Mouse (Mus musculus) kidney, embryonic 14.5 days (tissue): ENCODE results near the gene Trpc4. TPM values are rescaled to one million over a fixed set of nuclear protein-coding genes. Genes with fewer than 3 reads are reported as not detected.

Source experiments
- ATAC-seq: fragments of 200-750 bp; cut with Nextera tagmentation; 2 replicates; pipeline ENCODE4 v1.8.0; 2017; ENCODE audit warnings: moderate number of reproducible peaks, mild to moderate bottlenecking, moderate TSS enrichment, moderate library complexity; ENCODE audit not compliant: low FRiP score, low TSS enrichment
- H3K27ac ChIP-seq: fragments of 300-500 bp; sonication (generic); 2 replicates; pipeline ENCODE4 v1.5.1; 2014; ENCODE audit warnings: low read depth, mild to moderate bottlenecking, low read length, moderate library complexity, mixed read lengths
- H3K27me3 ChIP-seq: fragments of 300-500 bp; sonication (generic); 2 replicates; pipeline ENCODE4 v1.6.1; 2014; ENCODE audit warnings: mild to moderate bottlenecking, low read length; ENCODE audit not compliant: control insufficient read depth, insufficient read depth
- H3K36me3 ChIP-seq: fragments of 300-500 bp; sonication (generic); 2 replicates; pipeline ENCODE4 v1.6.1; 2014; ENCODE audit warnings: low read length, mixed read lengths; ENCODE audit not compliant: control insufficient read depth, insufficient read depth
- H3K4me1 ChIP-seq: fragments of 300-500 bp; sonication (generic); 2 replicates; pipeline ENCODE4 v1.6.1; 2014; ENCODE audit warnings: low read length, mixed read lengths; ENCODE audit not compliant: control insufficient read depth, insufficient read depth
- H3K4me2 ChIP-seq: fragments of 300-500 bp; sonication (generic); replicated peaks from 2 replicates; pipeline ENCODE4 v1.6.1; 2014; ENCODE audit warnings: low read depth, mild to moderate bottlenecking, low read length
- H3K4me3 ChIP-seq: fragments of 300-500 bp; sonication (generic); 2 replicates; pipeline ENCODE4 v1.5.1; 2014; ENCODE audit warnings: mild to moderate bottlenecking, low read length
- H3K9ac ChIP-seq: fragments of 300-500 bp; sonication (generic); 2 replicates; pipeline ENCODE4 v1.6.1; 2014; ENCODE audit warnings: low read depth, mild to moderate bottlenecking, low read length, moderate library complexity
- H3K9me3 ChIP-seq: fragments of 300-500 bp; sonication (generic); 2 replicates; pipeline ENCODE4 v1.6.1; 2016; ENCODE audit warnings: low read length; ENCODE audit not compliant: control insufficient read depth
- WGBS: fragments of 180-500 bp; shearing (Covaris S2); extraction: QIAGEN DNeasy Blood & Tissue Kit; methylation state at CpG from one replicate; pipeline ENCODE4 v1.1.7; 2014; 5-methylcytosine and 5-hydroxymethylcytosine counted together
- polyA plus RNA-seq: library from polyadenylated mRNA; unstranded; fragments of >200 nt; fragmentation: Nextera tagmentation; extraction: Ambion mirVana; gene quantifications from 2 replicates; pipeline ENCODE4 v1.2.1, GENCODE M21; 2014

Trpc4 gene
- polyA plus RNA-seq, 1 experiment from 2014 or later: 0.88 TPM

DNA sequence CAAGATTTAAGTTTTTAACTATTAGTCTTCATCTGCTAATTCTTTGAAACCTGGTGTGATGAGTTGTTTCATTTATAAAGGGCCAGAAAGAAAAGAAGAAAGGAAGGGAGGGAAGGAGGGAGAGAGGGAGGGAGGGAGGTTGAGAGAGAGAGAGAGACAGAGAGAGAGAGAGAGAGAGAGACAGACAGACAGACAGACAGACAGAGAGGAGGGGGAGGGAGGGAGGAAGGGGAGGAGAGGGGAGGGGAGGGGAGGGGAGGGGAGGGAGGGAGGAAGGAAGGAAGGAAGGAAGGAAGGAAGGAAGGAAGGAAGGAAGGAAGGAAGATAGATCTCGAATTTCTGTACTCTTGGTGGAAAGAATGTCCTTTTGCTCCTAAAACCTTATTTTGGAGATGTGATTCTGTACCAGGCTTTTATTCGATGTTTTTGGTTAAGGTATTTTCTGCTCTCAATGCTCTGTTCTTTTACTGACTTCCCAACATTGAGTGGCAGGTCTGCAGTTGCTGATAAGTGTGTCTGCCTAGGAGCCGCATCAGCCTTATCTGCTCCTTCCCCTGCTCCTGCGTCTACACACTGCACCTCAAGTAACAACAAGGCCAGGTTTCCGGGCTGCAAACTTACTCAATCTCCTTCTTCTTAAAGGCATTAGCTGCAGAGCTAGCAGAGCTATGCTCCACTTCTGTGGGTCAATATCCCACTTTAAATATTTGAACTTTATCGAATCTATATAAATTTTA, 35.3 kb downstream of the Trpc4 start:
- H3K27ac ChIP-seq: no peak overlapping the region
- no peak overlapping the region for H3K4me3 ChIP-seq
- no peak overlapping the region for H3K4me2 ChIP-seq
- H3K9me3 ChIP-seq: no peaks in the 10 kb centered on the region
- no peak overlapping the region for H3K9ac ChIP-seq
- no peaks in the 10 kb centered on the region for H3K27me3 ChIP-seq
- WGBS: 80% methylated on average over 6 of the region's 6 CpGs
- ATAC-seq: no peak
- no peaks in the 10 kb centered on the region for H3K36me3 ChIP-seq
- no peaks in the 10 kb centered on the region for H3K4me1 ChIP-seq

DNA sequence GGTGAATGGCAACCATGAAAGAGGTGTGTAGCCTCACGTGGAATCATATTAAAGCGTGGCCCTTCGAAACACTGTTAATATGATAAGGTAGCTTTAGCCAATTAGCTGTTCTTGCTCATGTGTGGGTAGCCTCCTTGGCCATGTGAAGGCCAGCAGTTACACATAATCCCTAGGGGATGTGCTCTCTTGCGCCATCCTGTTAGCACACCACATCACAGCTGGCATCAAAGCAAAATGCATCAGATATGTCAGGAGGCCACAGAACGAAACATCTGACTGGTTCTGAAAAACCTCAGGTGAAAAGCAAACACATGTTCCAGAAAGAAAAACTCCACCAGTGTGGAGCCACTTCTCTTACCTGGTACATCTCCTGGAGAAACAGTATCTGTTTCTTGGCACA, 45.4 kb downstream of the Trpc4 start:
- H3K9me3 ChIP-seq: no peaks in the 10 kb centered on the region
- no peaks in the 10 kb centered on the region for H3K36me3 ChIP-seq
- no peak overlapping the region for H3K4me2 ChIP-seq
- H3K27me3 ChIP-seq: no peaks in the 10 kb centered on the region
- no peak overlapping the region for H3K9ac ChIP-seq
- no peaks in the 10 kb centered on the region for H3K4me1 ChIP-seq
- H3K4me3 ChIP-seq: no peak overlapping the region
- no peak for ATAC-seq
- WGBS: 91% methylated on average over 5 of the region's 5 CpGs
- H3K27ac ChIP-seq: no peak overlapping the region

DNA sequence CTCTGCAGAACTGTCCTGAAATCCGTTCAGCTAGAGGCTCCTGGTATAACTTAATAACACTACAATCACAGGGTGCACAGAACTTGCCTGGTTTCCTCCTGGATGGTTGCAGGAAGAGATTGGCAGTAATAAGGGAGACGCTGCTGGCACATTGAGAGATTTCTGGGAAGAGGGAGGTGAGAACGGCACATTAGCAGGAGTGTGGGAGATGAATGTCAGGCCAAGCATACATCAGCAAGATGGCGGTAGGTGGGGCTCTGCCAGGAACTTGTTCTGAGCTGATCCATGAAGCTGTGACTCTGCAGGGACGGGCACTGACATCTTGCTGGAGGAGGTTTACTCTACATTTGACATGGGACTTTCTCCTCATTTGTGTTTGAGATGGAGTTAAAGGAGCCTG, 48.6 kb downstream of the Trpc4 start:
- ATAC-seq: no peak
- WGBS: 61% methylated on average over 5 of the region's 5 CpGs
- no peaks in the 10 kb centered on the region for H3K9me3 ChIP-seq
- H3K4me3 ChIP-seq: no peak overlapping the region
- H3K4me1 ChIP-seq: no peaks in the 10 kb centered on the region
- no peak overlapping the region for H3K9ac ChIP-seq
- no peak overlapping the region for H3K27ac ChIP-seq
- no peaks in the 10 kb centered on the region for H3K36me3 ChIP-seq
- no peak overlapping the region for H3K4me2 ChIP-seq
- H3K27me3 ChIP-seq: no peaks in the 10 kb centered on the region

DNA sequence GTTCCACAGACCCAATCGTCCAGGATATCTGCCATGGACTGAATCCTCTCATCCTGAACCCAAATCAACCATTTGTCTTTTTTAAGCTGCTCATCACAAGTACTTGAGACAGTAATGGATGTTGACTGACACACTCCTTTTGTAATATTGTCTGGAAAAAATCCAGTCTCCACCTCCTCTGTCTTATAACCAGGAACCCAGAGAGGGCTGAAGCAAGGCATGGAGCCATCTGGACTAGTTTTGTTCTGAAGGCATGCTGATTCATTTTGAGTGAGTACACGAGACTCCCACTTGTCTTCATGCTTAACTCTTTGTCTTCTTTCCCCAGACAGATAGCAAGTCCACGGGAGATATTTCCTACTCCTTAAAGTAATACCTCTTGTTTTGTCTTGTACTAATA, 54.3 kb downstream of the Trpc4 start:
- H3K36me3 ChIP-seq: no peaks in the 10 kb centered on the region
- no peak overlapping the region for H3K27ac ChIP-seq
- no peak for ATAC-seq
- no peak overlapping the region for H3K9ac ChIP-seq
- no peak overlapping the region for H3K4me2 ChIP-seq
- no peaks in the 10 kb centered on the region for H3K4me1 ChIP-seq
- no peaks in the 10 kb centered on the region for H3K27me3 ChIP-seq
- H3K9me3 ChIP-seq: no peaks in the 10 kb centered on the region
- H3K4me3 ChIP-seq: no peak overlapping the region
- WGBS: 70% methylated on average over 3 of the region's 3 CpGs

DNA sequence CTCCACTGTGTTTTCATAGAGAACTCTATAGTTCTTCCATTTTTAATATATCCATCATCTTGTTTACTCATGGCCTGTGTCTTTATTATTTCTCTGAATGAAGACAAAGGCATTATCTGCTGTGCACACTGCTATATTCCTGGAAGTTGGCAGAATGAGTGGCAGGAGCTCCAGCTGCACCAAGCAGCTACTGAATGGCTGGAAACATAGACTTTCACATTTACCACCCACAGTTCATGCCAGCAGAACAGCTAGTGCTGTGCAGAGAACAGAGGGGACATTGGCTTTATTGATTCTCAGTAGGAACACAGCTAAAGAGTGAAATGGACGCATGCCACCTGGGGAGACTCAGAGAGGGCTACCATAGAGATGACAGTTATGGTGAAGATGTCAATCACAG, 55.6 kb downstream of the Trpc4 start:
- ATAC-seq: no peak

DNA sequence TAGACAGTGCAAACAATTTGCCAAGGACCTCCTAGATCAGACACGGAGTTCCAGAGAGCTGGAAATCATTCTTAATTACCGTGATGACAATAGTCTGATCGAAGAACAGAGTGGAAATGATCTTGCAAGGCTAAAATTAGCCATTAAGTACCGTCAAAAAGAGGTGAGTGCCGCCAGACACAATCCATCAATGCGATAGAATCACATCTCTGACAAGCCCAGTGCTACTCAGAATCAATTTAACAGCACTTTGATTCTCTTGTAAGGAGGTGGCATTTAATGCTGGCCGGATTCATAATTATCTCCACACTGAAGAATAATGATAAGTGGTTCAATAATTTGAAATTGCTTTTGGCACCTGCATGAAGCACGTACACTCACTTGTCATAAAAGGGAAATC, 66.7 kb downstream of the Trpc4 start:
- ATAC-seq: no peak
- H3K4me1 ChIP-seq: no peaks in the 10 kb centered on the region
- H3K36me3 ChIP-seq: no peaks in the 10 kb centered on the region
- H3K9ac ChIP-seq: no peak overlapping the region
- no peaks in the 10 kb centered on the region for H3K9me3 ChIP-seq
- no peaks in the 10 kb centered on the region for H3K27me3 ChIP-seq
- no peak overlapping the region for H3K27ac ChIP-seq
- no peak overlapping the region for H3K4me2 ChIP-seq
- no peak overlapping the region for H3K4me3 ChIP-seq
- WGBS: 84% methylated on average over 8 of the region's 8 CpGs

More for the DNA sequence above, 55.6 kb downstream of the Trpc4 start:
- H3K27me3 ChIP-seq: no peaks in the 10 kb centered on the region
- WGBS: 91% methylated on average over 1 of the region's 1 CpGs
- no peaks in the 10 kb centered on the region for H3K36me3 ChIP-seq
- no peak overlapping the region for H3K27ac ChIP-seq
- no peak overlapping the region for H3K4me3 ChIP-seq
- no peaks in the 10 kb centered on the region for H3K9me3 ChIP-seq
- H3K4me1 ChIP-seq: no peaks in the 10 kb centered on the region
- no peak overlapping the region for H3K9ac ChIP-seq
- H3K4me2 ChIP-seq: no peak overlapping the region

DNA sequence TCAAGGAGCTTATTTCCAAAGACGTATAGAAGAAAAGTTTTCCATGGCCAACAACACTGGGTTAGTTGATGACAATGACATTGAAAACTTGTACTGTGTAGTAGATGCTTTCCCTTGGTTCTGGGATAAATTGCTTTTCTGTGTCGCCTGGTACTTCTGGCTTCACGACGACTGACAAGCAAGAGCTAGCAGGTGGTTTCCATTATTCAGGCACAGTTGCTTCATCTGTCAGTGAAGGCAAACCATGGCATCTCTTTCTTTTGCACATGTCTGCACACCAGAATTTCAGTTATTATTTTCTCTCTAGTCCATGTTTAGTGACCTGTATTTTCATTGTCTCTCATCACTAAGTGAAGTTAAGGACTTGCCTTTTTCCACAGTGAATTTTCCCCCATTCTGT, 72.6 kb downstream of the Trpc4 start:
- WGBS: 55% methylated on average over 4 of the region's 4 CpGs
- no peak for ATAC-seq

DNA sequence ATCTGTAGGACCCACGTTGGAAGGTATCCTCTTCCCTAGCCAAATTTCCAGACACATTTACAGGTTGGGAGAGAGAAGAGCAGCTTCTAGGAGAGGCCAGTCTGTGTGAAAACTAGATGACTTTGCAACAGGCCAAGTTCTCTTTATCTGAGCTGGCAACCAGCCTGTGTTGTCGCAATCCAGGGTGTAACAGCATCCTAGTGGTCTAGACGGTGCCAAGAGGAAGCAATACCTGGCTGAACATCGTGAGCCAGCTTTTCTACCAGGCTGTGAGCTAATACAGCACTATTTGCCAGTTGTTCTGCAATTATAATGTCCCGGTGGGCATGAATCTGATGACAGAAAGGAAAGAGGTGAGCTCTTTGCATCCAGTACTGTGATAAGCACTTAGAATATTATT, 83.1 kb downstream of the Trpc4 start:
- Histone ChIP-seq H3K36me3 (no peaks in the 10 kb centered on the region), H3K4me3 (no peak overlapping the region), H3K4me1 (no peaks in the 10 kb centered on the region), H3K4me2 (no peak overlapping the region), H3K9me3 (no peaks in the 10 kb centered on the region), H3K27me3 (no peaks in the 10 kb centered on the region), H3K9ac (no peak overlapping the region), H3K27ac (no peak overlapping the region)
- WGBS: 78% methylated on average over 5 of the region's 5 CpGs
- ATAC-seq: no peak

More for the DNA sequence above, 72.6 kb downstream of the Trpc4 start:
- no peak overlapping the region for H3K4me3 ChIP-seq
- H3K4me2 ChIP-seq: no peak overlapping the region
- no peaks in the 10 kb centered on the region for H3K9me3 ChIP-seq
- H3K27ac ChIP-seq: no peak overlapping the region
- H3K9ac ChIP-seq: no peak overlapping the region
- H3K4me1 ChIP-seq: no peaks in the 10 kb centered on the region
- H3K36me3 ChIP-seq: no peaks in the 10 kb centered on the region
- no peaks in the 10 kb centered on the region for H3K27me3 ChIP-seq

DNA sequence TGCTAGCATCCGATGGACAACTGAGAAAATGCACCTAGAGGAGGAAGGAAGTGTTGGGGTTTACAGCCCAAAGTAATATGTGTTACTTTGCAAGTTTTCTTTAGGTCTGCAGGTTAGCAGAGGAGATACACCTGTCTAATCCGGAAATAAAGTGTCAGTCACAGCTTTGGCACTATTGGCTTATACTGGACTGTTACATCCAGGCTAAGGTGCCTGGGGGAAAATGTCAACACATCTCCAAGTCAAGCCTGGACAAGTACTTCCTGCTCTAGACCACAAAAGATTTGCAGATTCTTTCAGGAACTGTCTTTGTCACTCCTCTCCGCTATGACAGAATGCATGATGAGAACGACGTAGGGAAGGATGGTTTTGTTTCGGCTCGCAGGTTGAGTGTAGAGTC, 83.6 kb downstream of the Trpc4 start:
- WGBS: 92% methylated on average over 7 of the region's 7 CpGs
- ATAC-seq: no peak
- Histone ChIP-seq H3K27me3 (no peaks in the 10 kb centered on the region), H3K27ac (no peak overlapping the region), H3K9me3 (no peaks in the 10 kb centered on the region), H3K4me2 (no peak overlapping the region), H3K4me3 (no peak overlapping the region), H3K9ac (no peak overlapping the region), H3K4me1 (no peaks in the 10 kb centered on the region), H3K36me3 (no peaks in the 10 kb centered on the region)
